8 mouse cellular contexts compared by ENCODE assay signal in the genomic region with DNA sequence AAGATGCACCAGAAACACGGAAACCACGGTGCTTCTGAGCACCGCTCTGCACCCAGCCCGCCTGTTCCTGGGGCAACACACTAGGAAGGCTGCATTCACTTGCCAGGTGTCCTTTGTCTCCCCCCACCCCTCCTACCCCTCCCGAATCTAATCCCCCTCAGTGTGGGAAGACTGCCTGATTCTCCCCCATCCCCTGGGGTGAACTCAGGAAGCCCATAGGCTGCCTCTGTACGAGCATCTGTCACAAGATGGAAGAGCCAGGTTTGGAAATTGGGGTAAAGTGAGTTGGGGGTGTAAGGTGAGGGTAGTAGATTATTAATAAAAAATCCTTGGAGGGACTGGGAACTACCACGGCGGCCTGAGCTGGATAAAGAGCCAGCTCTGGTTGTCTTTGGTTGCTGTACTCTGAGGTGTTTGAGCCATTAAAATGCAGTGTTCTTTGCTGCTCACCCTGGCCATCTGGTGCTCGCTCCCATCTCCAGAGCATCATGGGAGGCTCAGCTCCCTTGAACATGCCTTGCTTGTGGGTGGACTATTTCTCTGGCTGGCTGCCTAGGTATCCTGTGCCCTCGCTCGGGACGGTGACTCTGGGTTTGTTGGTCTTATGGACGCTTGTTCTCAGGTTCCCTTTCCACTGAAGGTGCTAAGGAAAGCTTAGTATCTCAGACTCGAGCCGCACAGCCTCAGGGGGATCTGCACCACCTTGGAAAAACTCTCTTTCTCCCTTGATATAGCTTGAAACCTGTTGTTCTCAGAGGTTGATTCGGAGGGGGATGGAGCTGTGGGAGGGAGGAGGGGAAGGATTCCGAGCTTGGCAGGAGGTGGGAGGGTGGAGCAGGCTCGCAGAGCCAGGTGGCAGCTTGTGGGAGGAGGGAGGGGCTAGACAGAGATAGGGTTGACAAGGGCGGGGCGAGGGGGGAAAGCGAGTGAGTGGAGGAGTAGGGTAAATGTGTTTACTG.
A peak's percentile ranks its signal among the peaks of the same experiment; 100 is the strongest.
DNase-seq lines count a peak whose midpoint lies in the region; TF ChIP-seq lines count a peak whose summit lies in the region.

No protein-coding gene starts in this region.

- peak overlapping the region; percentile 79 for H3K27ac ChIP-seq in left cerebral cortex, adult 2 months

- TF ChIP-seq CTCF in left cerebral cortex, adult 2 months (IDR thresholded peaks at IDR 0.05): no peak

- intact Hi-C loops in left cerebral cortex, adult 2 months (cut with DNase I): loop anchor here (2.0 kb wide), 3 partner anchors 25 to 63 kb away; no protein-coding TSS in a partner anchor

- DNase-seq in adrenal gland, postnatal 25 days: peak; percentile 5
- no peak for DNase-seq in adrenal gland, postnatal 4 days (ENCODE audit: low spot score in 2 of 2)
- peak; percentile 92 for DNase-seq in cerebellum, adult 9-10 months
- peak; percentile 32 to 43 for DNase-seq in frontal cortex, postnatal 25 days (ENCODE audit: low spot score in 2 of 2)
- peak; percentile 56 to 62 for DNase-seq in left cerebral cortex, adult 2 months (ENCODE audit: extremely low spot score in 1 of 2, low spot score in 2 of 2)
- DNase-seq in retina, postnatal 1 day: peak; percentile 57
- DNase-seq in testis, postnatal 10 days (ENCODE audit: low spot score): no peak
- DNase-seq in B cell, adult 2 months: no peak

- no peak overlapping the region for H3K4me3 ChIP-seq in left cerebral cortex, adult 2 months

Comparison
In these comparisons a context has a peak if more than half of its experiments do, and no peak if none do; other contexts are left out.
1. DNase-seq: peak in adrenal gland, postnatal 25 days (single experiment), cerebellum, adult 9-10 months (single experiment), frontal cortex, postnatal 25 days (2 of 2), left cerebral cortex, adult 2 months (2 of 2) and retina, postnatal 1 day (single experiment); none in adrenal gland, postnatal 4 days (0 of 2), testis, postnatal 10 days (single experiment) and B cell, adult 2 months (0 of 2).